Mouse (Mus musculus): ENCODE measurements at regions not wholly inside any gene's neighbourhood (a gene's known extent, or its start where the extent isn't known, plus 50 kb on each side); places are given as distances from the start of the nearest gene placed in this dataset.
A peak's percentile ranks its signal among the peaks of the same experiment; 100 is the strongest.

- Histone ChIP-seq H3K9me3 (ENCODE audit: control insufficient read depth, low read length) (no peaks in the 10 kb centered on the region), H3K27ac (ENCODE audit: low read depth, low read length) (no peak overlapping the region), H3K36me3 (ENCODE audit: control insufficient read depth, insufficient read depth, low read length) (no peaks in the 10 kb centered on the region), H3K4me1 (replicated peaks; ENCODE audit: control insufficient read depth, insufficient read depth, low read length) (no peaks in the 10 kb centered on the region), H3K9ac (ENCODE audit: low read length) (no peak overlapping the region), H3K27me3 (ENCODE audit: control insufficient read depth, insufficient read depth, low read length) (no peaks in the 10 kb centered on the region), H3K4me2 (ENCODE audit: low read depth, low read length, severe bottlenecking) (no peak overlapping the region), H3K4me3 (ENCODE audit: low read depth, low read length) (no peak overlapping the region)
- ATAC-seq (replicated peaks; ENCODE audit: low FRiP score) (no peak), DNase-seq (ENCODE audit: low spot score) (no peak)
- WGBS = 84% methylated on average over 4 of the region's 4 CpGs
These were observed 54.6 kb downstream of the Sox4 start for GRCm38 (mm10) chr13:28898900-28899299.

DNA sequence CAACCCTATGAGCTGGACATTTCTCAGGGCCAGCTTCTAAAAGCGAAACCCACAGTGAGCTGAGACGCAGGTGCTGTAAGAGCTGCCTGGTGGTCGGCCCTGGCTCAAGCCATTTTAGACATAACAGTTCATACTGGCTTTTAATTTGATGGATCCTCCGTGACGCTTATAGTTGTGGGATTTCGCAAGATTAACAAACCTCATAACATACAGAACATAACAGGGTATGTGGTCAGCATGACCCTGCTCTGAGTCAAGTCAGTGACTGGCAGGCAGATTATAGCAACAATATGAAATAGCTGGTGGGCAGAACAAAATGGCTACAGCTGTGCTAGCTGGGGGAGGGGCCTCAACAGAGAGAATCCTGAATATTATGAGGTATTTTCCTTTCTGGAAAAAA lies 60.6 kb downstream of the Sox4 start:
- Histone ChIP-seq H3K27me3 (ENCODE audit: control insufficient read depth, insufficient read depth, low read length) (no peaks in the 10 kb centered on the region), H3K27ac (ENCODE audit: low read depth, low read length) (no peak overlapping the region), H3K36me3 (ENCODE audit: control insufficient read depth, insufficient read depth, low read length) (no peaks in the 10 kb centered on the region), H3K9ac (ENCODE audit: low read length) (no peak overlapping the region), H3K4me3 (ENCODE audit: low read depth, low read length) (no peak overlapping the region), H3K9me3 (ENCODE audit: control insufficient read depth, low read length) (no peaks in the 10 kb centered on the region), H3K4me1 (replicated peaks; ENCODE audit: control insufficient read depth, insufficient read depth, low read length) (no peaks in the 10 kb centered on the region), H3K4me2 (ENCODE audit: low read depth, low read length, severe bottlenecking) (no peak overlapping the region)
- no peak for ATAC-seq (replicated peaks; ENCODE audit: low FRiP score)
- WGBS = 94% methylated on average over 6 of the region's 6 CpGs
- no peak for DNase-seq (ENCODE audit: low spot score)

GRCm38 (mm10) chr13:28887098-28887497 lies 66.4 kb downstream of the Sox4 start:
- Histone ChIP-seq H3K9ac (ENCODE audit: low read length) (no peak overlapping the region), H3K4me1 (replicated peaks; ENCODE audit: control insufficient read depth, insufficient read depth, low read length) (no peaks in the 10 kb centered on the region; the same call in 1 of the 2 replicates), H3K4me3 (ENCODE audit: low read depth, low read length) (no peak overlapping the region), H3K27ac (ENCODE audit: low read depth, low read length) (no peak overlapping the region), H3K4me2 (ENCODE audit: low read depth, low read length, severe bottlenecking) (peak overlapping the region; percentile 31; the same call in 1 of the 2 replicates), H3K36me3 (ENCODE audit: control insufficient read depth, insufficient read depth, low read length) (no peaks in the 10 kb centered on the region), H3K27me3 (ENCODE audit: control insufficient read depth, insufficient read depth, low read length) (peaks cover 9% of the 10 kb centered on the region), H3K9me3 (ENCODE audit: control insufficient read depth, low read length) (no peaks in the 10 kb centered on the region)
- 7% methylated on average over 13 of the region's 13 CpGs for WGBS
- ATAC-seq (replicated peaks; ENCODE audit: low FRiP score) (no peak), DNase-seq (ENCODE audit: low spot score) (peak; percentile 54)

GRCm38 (mm10) chr13:28886691-28887090 lies 66.8 kb downstream of the Sox4 start:
- H3K27ac ChIP-seq (ENCODE audit: low read depth, low read length) = no peak overlapping the region
- H3K27me3 ChIP-seq (ENCODE audit: control insufficient read depth, insufficient read depth, low read length) = peaks cover 9% of the 10 kb centered on the region
- H3K4me3 ChIP-seq (ENCODE audit: low read depth, low read length) = no peak overlapping the region
- H3K9ac ChIP-seq (ENCODE audit: low read length) = no peak overlapping the region
- no peaks in the 10 kb centered on the region; the same call in 1 of the 2 replicates for H3K4me1 ChIP-seq (replicated peaks; ENCODE audit: control insufficient read depth, insufficient read depth, low read length)
- peak; percentile 53 for DNase-seq (ENCODE audit: low spot score)
- WGBS = 9% methylated on average over 11 of the region's 11 CpGs
- H3K36me3 ChIP-seq (ENCODE audit: control insufficient read depth, insufficient read depth, low read length) = no peaks in the 10 kb centered on the region
- H3K9me3 ChIP-seq (ENCODE audit: control insufficient read depth, low read length) = no peaks in the 10 kb centered on the region
- H3K4me2 ChIP-seq (ENCODE audit: low read depth, low read length, severe bottlenecking) = peak overlapping the region; percentile 31; the same call in 1 of the 2 replicates
- ATAC-seq (replicated peaks; ENCODE audit: low FRiP score) = no peak

DNA sequence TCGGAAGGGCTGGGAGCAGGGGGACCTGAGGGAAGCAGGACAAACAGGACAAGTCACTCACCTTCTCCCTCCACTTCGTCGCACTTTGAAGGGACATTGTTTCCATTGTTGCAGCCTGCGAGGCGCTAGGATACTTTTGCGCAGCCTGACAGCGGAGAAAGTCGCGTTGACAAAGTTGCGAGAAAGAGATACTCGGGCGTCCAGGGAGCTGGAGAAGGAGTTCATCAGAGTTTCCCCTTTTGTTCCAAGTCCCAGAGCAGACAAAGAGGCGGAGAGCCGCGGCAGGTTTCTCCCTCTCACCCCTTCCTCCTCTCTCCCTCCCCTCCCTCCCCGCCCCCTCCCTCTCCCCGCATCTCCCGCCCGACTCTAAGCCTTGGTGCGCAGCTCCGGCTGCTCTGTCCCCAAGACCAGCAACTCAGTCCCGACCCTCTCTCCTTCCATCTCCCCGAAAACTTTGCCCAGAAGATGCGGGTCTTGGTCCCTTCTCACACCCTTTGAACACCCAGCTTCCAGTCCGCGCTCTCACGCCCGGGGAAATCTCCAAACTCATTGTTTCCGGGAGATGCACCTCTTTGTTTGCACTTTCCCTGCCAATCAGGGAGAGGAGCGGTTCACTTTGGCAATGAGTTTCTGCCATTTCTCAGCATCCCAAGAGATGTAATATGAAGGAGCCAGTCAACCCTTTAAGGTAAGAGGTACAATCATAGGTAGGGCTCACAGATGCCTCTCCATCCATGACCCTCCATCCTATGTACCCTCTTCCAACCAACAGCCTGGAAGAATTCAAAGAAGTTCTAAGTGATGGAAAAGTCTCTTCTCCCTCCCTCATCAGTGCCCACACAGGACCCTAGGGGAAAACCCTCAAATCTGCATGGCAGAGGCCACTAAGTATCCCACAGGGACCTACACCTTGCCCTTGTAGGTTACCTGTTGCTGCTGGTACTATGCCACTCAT lies 68.2 kb downstream of the Sox4 start:
- H3K9ac ChIP-seq (ENCODE audit: low read length) = peak overlapping the region; percentile 77
- peak overlapping the region; percentile 42; the same call in 1 of the 2 replicates for H3K27ac ChIP-seq (ENCODE audit: low read depth, low read length)
- DNase-seq (ENCODE audit: low spot score) (peak; percentile 83), ATAC-seq (replicated peaks; ENCODE audit: low FRiP score) (peak; percentile 79)
- under 1% methylated on average over 26 of the region's 30 CpGs for WGBS
- peak overlapping the region; percentile 60 for H3K4me3 ChIP-seq (ENCODE audit: low read depth, low read length)
- no peaks in the 10 kb centered on the region for H3K36me3 ChIP-seq (ENCODE audit: control insufficient read depth, insufficient read depth, low read length)
- H3K27me3 ChIP-seq (ENCODE audit: control insufficient read depth, insufficient read depth, low read length) = peaks cover 9% of the 10 kb centered on the region
- H3K4me2 ChIP-seq (ENCODE audit: low read depth, low read length, severe bottlenecking) = peak overlapping the region; percentile 53
- H3K4me1 ChIP-seq (replicated peaks; ENCODE audit: control insufficient read depth, insufficient read depth, low read length) = no peaks in the 10 kb centered on the region; the same call in 1 of the 2 replicates
- H3K9me3 ChIP-seq (ENCODE audit: control insufficient read depth, low read length) = no peaks in the 10 kb centered on the region

- peak; percentile 73 for DNase-seq (ENCODE audit: low spot score)
- Histone ChIP-seq H3K36me3 (ENCODE audit: control insufficient read depth, insufficient read depth, low read length) (no peaks in the 10 kb centered on the region), H3K9ac (ENCODE audit: low read length) (peak overlapping the region; percentile 77), H3K27me3 (ENCODE audit: control insufficient read depth, insufficient read depth, low read length) (peaks cover 9% of the 10 kb centered on the region), H3K9me3 (ENCODE audit: control insufficient read depth, low read length) (no peaks in the 10 kb centered on the region), H3K27ac (ENCODE audit: low read depth, low read length) (no peak overlapping the region), H3K4me2 (ENCODE audit: low read depth, low read length, severe bottlenecking) (peak overlapping the region; percentile 53), H3K4me3 (ENCODE audit: low read depth, low read length) (peak overlapping the region; percentile 60), H3K4me1 (replicated peaks; ENCODE audit: control insufficient read depth, insufficient read depth, low read length) (no peaks in the 10 kb centered on the region; the same call in 1 of the 2 replicates)
- WGBS = under 1% methylated on average over 26 of the region's 26 CpGs
- ATAC-seq (replicated peaks; ENCODE audit: low FRiP score) = peak; percentile 47; the same call in 1 of the 2 replicates
These were observed 69.2 kb downstream of the Sox4 start for GRCm38 (mm10) chr13:28884191-28884820.

DNA sequence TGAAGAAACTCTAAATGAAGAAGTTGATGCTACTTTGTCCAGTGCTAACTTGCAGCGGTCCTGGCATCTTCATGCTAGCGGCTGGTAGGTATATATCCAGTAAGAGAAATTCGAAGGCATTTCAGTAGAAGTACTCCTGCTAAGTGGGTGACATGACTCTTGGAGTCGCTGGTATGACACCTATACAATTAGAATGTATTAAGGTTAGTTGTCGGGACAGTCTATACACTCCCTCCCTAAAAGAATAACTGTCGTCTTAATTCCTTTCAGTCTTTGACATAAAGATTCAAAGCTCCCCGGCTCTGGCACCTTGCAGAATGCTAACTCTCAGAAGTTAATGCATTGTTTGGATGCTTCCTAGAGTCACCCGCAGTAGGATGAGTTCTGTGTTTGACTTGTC lies 70.1 kb downstream of the Sox4 start:
- Histone ChIP-seq H3K9ac (ENCODE audit: low read length) (no peak overlapping the region), H3K9me3 (ENCODE audit: control insufficient read depth, low read length) (no peaks in the 10 kb centered on the region), H3K4me1 (replicated peaks; ENCODE audit: control insufficient read depth, insufficient read depth, low read length) (no peaks in the 10 kb centered on the region; the same call in 1 of the 2 replicates), H3K36me3 (ENCODE audit: control insufficient read depth, insufficient read depth, low read length) (no peaks in the 10 kb centered on the region), H3K4me3 (ENCODE audit: low read depth, low read length) (peak overlapping the region; percentile 60), H3K4me2 (ENCODE audit: low read depth, low read length, severe bottlenecking) (peak overlapping the region; percentile 53), H3K27me3 (ENCODE audit: control insufficient read depth, insufficient read depth, low read length) (peaks cover 9% of the 10 kb centered on the region), H3K27ac (ENCODE audit: low read depth, low read length) (no peak overlapping the region)
- ATAC-seq (replicated peaks; ENCODE audit: low FRiP score) = no peak
- no peak for DNase-seq (ENCODE audit: low spot score)
- WGBS = 32% methylated on average over 8 of the region's 8 CpGs

- WGBS = 82% methylated on average over 6 of the region's 6 CpGs
- Histone ChIP-seq H3K4me1 (replicated peaks; ENCODE audit: control insufficient read depth, insufficient read depth, low read length) (no peaks in the 10 kb centered on the region; the same call in 1 of the 2 replicates), H3K27me3 (ENCODE audit: control insufficient read depth, insufficient read depth, low read length) (peaks cover 1% of the 10 kb centered on the region), H3K9me3 (ENCODE audit: control insufficient read depth, low read length) (no peaks in the 10 kb centered on the region), H3K4me2 (ENCODE audit: low read depth, low read length, severe bottlenecking) (no peak overlapping the region), H3K4me3 (ENCODE audit: low read depth, low read length) (no peak overlapping the region), H3K9ac (ENCODE audit: low read length) (no peak overlapping the region), H3K27ac (ENCODE audit: low read depth, low read length) (no peak overlapping the region), H3K36me3 (ENCODE audit: control insufficient read depth, insufficient read depth, low read length) (no peaks in the 10 kb centered on the region)
- DNase-seq (ENCODE audit: low spot score) = no peak
- no peak for ATAC-seq (replicated peaks; ENCODE audit: low FRiP score)
These were observed 72.6 kb downstream of the Sox4 start for GRCm38 (mm10) chr13:28880888-28881287.

Data from forebrain, embryonic 11.5 days (tissue).